Mouse (Mus musculus) cerebral cortex, adult 2 months (tissue): Measurements from ENCODE around the gene Chrnd.

Experiments used
- WGBS: fragments of 180-500 bp; shearing (Covaris S2); methylation state at CpG from one replicate; pipeline ENCODE4 v1.1.7; 2018; 5-methylcytosine and 5-hydroxymethylcytosine counted together

The Chrnd gene

DNA sequence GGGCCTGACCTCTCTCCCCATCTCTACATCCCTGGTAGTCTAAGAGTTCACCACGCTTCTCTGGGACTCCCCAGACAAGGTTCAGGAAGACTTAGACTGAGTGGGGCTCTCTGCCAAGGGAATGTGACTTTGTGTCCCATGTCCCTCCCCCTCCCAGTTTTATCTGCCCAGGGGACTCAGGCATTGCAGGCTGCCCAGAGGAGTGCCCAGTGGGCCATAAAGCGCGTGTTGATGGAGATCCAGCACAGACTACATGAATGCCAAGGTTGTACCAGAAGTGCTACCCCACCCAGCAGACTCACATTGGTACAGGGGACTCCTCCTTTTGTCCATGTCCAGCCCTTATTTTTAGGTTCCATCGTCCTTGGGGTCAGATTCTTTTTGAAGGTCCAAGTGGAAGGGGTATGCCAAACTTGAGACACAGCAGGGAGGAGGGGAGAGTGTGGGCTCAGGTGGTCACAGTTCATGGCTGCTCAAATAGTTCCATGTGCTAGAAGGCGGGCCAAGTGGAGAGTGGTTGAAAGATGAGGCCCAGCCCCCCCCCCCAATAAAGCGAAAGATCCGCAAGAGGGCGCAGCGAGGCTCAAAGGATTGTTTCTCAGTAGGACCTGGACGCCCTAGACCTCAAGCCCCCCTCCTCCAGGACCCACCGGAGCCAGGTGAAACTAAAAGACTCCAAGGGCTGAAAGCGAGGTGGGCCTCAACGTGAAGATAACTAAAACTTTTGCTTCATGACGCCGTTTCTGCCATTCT is 6.2 kb upstream of the Chrnd start:
- 41% methylated on average over 15 of the region's 15 CpGs for WGBS

DNA sequence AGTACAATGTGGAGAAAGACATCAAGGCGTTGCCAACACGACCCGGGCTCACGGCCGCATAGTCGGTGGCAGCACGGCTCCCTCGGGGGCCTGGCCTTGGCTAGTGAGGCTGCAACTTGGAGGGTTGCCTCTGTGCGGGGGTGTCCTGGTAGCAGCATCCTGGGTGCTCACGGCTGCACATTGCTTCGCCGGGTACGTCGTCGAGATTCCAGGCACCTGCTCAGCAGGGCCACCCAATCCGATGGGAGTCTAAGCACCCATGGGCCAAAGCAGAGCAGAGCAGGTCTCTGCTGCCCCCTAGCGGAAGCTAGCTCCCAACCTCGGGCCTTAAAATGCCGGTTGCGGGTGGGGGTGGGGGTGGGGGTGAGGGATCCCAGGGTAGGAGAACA is 5.7 kb upstream of the Chrnd start:
- 8% methylated on average over 20 of the region's 20 CpGs for WGBS

GRCm38 (mm10) chr1:87185526-87185925 is 4.9 kb upstream of the Chrnd start:
- 41% methylated on average over 13 of the region's 13 CpGs for WGBS

GRCm38 (mm10) chr1:87186261-87187036 is 4.0 kb upstream of the Chrnd start:
- 6% methylated on average over 54 of the region's 54 CpGs for WGBS

GRCm38 (mm10) chr1:87187037-87187355 is 3.4 kb upstream of the Chrnd start:
- under 1% methylated on average over 15 of the region's 15 CpGs for WGBS

- WGBS, result 77% methylated on average over 9 of the region's 9 CpGs
Measured at GRCm38 (mm10) chr1:87197296-87197695, 6.9 kb downstream of the Chrnd start.

- WGBS, result 82% methylated on average over 12 of the region's 12 CpGs
Measured at GRCm38 (mm10) chr1:87198119-87199065, 8.0 kb downstream of the Chrnd start.

DNA sequence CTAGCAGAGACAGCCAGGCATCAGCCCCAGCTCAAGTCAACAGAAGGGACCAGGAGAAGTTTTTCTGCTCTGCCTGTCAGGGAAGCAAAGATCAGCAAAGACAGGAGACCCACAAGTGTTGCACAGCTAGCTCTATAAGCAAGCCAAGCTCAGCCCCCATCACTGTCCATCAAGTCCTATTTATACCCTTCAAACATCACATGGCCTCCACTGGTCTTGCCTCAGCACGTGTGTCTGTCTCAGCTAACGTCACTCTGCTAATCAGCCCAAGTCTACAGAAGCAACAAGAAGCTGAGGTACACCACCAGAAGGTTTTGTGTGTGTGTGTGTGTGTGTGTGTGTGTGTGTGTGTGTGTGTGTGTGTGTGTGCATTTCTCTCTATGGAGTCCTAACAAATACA is 10.4 kb downstream of the Chrnd start:
- WGBS, result 35% methylated on average over 2 of the region's 2 CpGs

DNA sequence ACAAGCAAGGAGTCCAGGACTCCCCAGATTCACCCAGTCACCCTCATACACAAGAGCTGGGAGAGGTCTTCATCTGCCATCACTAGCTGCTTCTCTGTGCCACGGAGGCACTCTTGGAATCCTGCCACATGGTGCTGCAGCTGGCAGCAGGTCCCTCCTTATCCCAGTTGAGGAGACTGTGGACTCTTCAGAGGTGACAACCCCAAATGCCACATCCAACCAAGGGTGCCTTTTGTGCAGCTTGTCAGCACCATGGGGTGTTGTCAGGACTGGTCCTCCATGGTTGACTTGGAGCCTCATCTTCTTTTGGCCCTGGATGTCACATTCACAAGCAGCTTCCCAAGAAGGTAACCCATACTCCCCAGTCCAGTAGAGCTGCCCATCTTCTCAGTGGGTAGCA is 11.4 kb downstream of the Chrnd start:
- WGBS, result 52% methylated on average over 1 of the region's 1 CpGs

GRCm38 (mm10) chr1:87203779-87204178 is 13.4 kb downstream of the Chrnd start:
- 85% methylated on average over 5 of the region's 5 CpGs for WGBS

DNA sequence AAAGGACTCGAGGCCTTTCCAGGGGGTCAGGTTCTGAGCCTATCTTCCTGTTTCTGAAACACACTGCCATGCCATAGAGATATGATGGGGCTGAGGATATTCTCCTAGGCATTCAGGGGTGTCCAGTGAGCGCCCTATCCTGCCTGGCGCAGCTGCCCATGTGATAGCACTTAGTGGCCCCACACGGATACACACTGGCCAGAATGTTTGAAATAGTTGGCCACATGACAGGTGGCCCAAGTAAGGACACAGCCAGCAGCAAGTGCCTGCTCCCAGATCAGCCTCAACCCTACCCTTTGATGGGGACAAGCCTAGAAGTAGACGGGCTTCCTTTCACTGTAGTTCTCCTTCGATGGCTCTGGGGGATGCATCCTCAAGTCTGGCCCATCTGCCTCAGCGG is 14.1 kb downstream of the Chrnd start, which contains the start of gene Chrng:
Chrng (plus strand) TSS at position 193 of the 400 bp plus-strand sequence.
- WGBS, result 91% methylated on average over 7 of the region's 7 CpGs

DNA sequence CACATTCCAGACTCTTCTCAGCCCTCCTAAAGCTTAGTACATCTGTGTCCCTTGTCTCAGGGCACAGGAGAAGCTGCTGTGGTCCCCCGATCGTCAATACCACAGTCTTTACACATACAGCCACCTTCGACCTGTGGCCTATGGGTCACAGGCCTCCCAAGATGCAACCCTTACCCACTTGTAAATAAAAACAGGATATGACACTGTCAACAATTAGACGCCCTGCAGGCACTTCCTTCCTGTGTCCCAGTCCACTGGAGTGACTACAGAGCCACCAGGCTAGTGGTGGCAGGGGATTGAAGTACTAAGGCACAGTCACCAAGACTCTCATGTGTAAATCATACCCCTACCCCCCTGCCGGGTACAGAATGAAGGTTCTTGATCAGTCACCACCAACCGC is 14.6 kb downstream of the Chrnd start:
- 80% methylated on average over 6 of the region's 6 CpGs for WGBS

- 61% methylated on average over 3 of the region's 3 CpGs for WGBS
Measured at GRCm38 (mm10) chr1:87205502-87205901, 15.1 kb downstream of the Chrnd start.

DNA sequence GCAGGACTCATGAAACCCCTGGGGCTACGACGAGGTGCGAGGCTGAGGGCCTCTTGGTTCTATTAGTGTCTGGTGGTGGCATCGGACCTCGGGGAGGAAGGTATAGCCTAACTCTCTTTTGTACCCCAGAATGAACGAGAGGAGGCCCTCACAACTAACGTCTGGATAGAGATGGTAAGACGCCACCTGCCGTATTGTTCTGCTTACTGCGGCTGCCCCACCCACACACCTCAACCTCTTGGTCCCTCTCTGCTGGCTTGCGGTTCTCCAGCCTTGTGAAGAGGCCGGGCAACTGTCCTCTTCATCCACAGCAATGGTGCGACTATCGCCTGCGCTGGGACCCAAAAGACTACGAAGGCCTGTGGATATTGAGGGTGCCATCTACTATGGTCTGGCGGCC is 15.9 kb downstream of the Chrnd start:
- WGBS, result 40% methylated on average over 17 of the region's 17 CpGs

DNA sequence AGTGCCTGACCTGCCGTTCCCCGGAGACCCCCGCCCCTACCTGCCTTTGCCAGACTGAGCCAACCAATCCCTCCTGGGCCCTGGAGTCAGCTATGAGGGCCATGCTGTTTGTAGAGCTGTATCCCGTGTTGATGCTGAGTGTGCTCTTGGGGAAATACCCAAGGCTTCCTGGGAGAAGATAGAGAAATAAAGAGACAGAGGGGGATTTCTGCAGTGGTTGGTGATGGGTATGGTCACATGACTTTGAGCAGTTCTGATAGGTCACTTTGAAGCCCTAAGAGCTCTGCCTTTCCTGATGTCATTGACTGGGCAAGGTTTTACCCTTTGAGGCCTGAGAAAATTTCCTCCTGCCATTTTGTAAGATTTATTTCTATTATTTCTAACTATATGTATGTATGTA is 21.0 kb downstream of the Chrnd start:
- WGBS, result 89% methylated on average over 4 of the region's 4 CpGs

- WGBS, result under 1% methylated on average over 95 of the region's 99 CpGs
Measured at GRCm38 (mm10) chr1:87213735-87214704, 23.6 kb downstream of the Chrnd start, which contains the start of gene Eif4e2. TSS of gene Eif4e2 (plus strand) at chr1:87213914.

GRCm38 (mm10) chr1:87214748-87215147 is 24.3 kb downstream of the Chrnd start:
- WGBS, result 12% methylated on average over 4 of the region's 4 CpGs

- WGBS, result 33% methylated on average over 3 of the region's 3 CpGs
Measured at GRCm38 (mm10) chr1:87217938-87218337, 27.5 kb downstream of the Chrnd start.

- 97% methylated on average over 8 of the region's 8 CpGs for WGBS
Measured at GRCm38 (mm10) chr1:87225739-87226138, 35.3 kb downstream of the Chrnd start.

GRCm38 (mm10) chr1:87226409-87227159 is 36.2 kb downstream of the Chrnd start:
- WGBS, result 96% methylated on average over 1 of the region's 1 CpGs
